Mouse (Mus musculus) spleen, adult 2 months (tissue): ENCODE measurements at regions not wholly inside any gene's neighbourhood (a gene's known extent, or its start where the extent isn't known, plus 50 kb on each side); places are given as distances from the start of the nearest gene placed in this dataset.

ENCODE experiments used
- CTCF ChIP-seq: fragments of 200-500 bp; IDR thresholded peaks from 2 replicates; pipeline ENCODE4 v1.5.1; 2011; ENCODE audit warnings: mild to moderate bottlenecking, inconsistent platforms; ENCODE audit not compliant: insufficient read depth, insufficient read length, insufficient replicate concordance; ENCODE audit errors: extremely low read depth
- POLR2A ChIP-seq: fragments of 200-500 bp; IDR thresholded peaks from 2 replicates; pipeline ENCODE4 v1.6.1; 2011; ENCODE audit warnings: low read depth, low read length, inconsistent platforms

- TF ChIP-seq CTCF (no peak), POLR2A (no peak)
Observed at GRCm38 (mm10) chr6:34227131-34227530, 50.2 kb upstream of the Slc35b4 start.
